Mouse (Mus musculus): ENCODE results near the gene Tatdn3. TPM values are rescaled to one million over a fixed set of nuclear protein-coding genes. Genes with fewer than 3 reads are reported as not detected.
A peak's percentile ranks its signal among the peaks of the same experiment; 100 is the strongest.

The Tatdn3 gene
- total and polyA plus RNA-seq, 2 experiments from 2014 or later: 14.7 to 21.5 TPM

DNA sequence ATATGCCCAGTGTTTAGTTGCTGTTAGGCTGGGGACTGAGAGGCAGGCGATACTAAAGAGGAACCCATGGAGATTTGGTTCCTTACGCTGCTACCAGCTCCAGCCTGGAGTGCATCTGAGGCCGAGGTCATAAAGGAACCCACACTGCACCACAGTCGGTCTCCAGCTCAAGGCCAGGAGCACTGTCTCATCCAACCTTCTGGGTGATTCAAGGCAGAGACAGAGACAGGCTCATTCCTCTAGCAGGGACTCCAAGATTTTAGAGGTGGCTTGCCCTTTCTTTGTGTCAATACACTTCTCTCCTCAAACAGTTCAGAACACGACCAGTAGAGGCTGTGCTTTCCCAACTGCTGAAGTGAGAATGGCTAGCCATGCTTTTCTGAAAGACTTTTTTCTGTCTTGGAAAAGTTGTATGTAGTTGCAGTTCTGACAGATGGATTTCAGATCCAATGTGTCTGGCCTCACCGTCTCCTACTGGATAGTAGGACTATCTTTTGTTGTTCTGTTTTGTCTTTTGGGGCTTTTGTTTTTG, 66.3 kb downstream of the Tatdn3 start:
- H3K36me3 ChIP-seq (ENCODE audit: insufficient read depth, low read length): no peaks in the 10 kb centered on the region
- H3K27me3 ChIP-seq (ENCODE audit: insufficient read depth, low read length): no peaks in the 10 kb centered on the region
- no peak for DNase-seq (ENCODE audit: low spot score)
- H3K4me1 ChIP-seq (ENCODE audit: insufficient read depth, low read length): no peaks in the 10 kb centered on the region
- no peak overlapping the region for H3K4me2 ChIP-seq (ENCODE audit: low read depth, low read length, poor library complexity, severe bottlenecking)
- H3K4me3 ChIP-seq (ENCODE audit: low read depth, low read length): no peak overlapping the region
- no peak overlapping the region for H3K27ac ChIP-seq (ENCODE audit: low read depth, low read length)
- TF ChIP-seq CTCF (IDR thresholded peaks at IDR 0.05): peak; percentile 55
- no peak overlapping the region for H3K9ac ChIP-seq (replicated peaks; ENCODE audit: low read length, poor library complexity, severe bottlenecking)
- H3K9me3 ChIP-seq (ENCODE audit: low read length): no peaks in the 10 kb centered on the region
- WGBS: 67% methylated on average over 6 of the region's 6 CpGs
- no peak for ATAC-seq (ENCODE audit: low FRiP score)

Other genes starting within 250 kb of the Tatdn3 start
- 44.7 and 47.9 TPM in 2 replicates for gene Rps6kc1, start 151.2 kb downstream of the Tatdn3 start, total RNA-seq (2014; rRNA removed)
- gene Rps6kc1, start 151.2 kb downstream of the Tatdn3 start, polyA plus RNA-seq (2015; fragmentation: Nextera tagmentation; extraction: Ambion mirVana): 26.9 and 28.6 TPM in 2 replicates
- 31.4 and 40.1 TPM in 2 replicates for gene Angel2, start 137.8 kb downstream of the Tatdn3 start, total RNA-seq (2014; rRNA removed)
- 40.4 and 41.6 TPM in 2 replicates for gene Angel2, start 137.8 kb downstream of the Tatdn3 start, polyA plus RNA-seq (2015; fragmentation: Nextera tagmentation; extraction: Ambion mirVana)
- gene Vash2, start 83.6 kb downstream of the Tatdn3 start, total RNA-seq (2014; rRNA removed): 46.1 and 51.2 TPM in 2 replicates
- gene Vash2, start 83.6 kb downstream of the Tatdn3 start, polyA plus RNA-seq (2015; fragmentation: Nextera tagmentation; extraction: Ambion mirVana): 48.8 and 49.5 TPM in 2 replicates
- 32.3 and 36.9 TPM in 2 replicates for gene Flvcr1, start 36.8 kb downstream of the Tatdn3 start, total RNA-seq (2014; rRNA removed)
- 8.2 and 9.2 TPM in 2 replicates for gene Flvcr1, start 36.8 kb downstream of the Tatdn3 start, polyA plus RNA-seq (2015; fragmentation: Nextera tagmentation; extraction: Ambion mirVana)
- not detected in 2 replicates for gene Spata45, start 26.3 kb downstream of the Tatdn3 start, total RNA-seq (2014; rRNA removed)
- gene Spata45, start 26.3 kb downstream of the Tatdn3 start, polyA plus RNA-seq (2015; fragmentation: Nextera tagmentation; extraction: Ambion mirVana): not detected in 2 replicates
- 1.6 and 1.9 TPM in 2 replicates for gene Nsl1, start 80 bp upstream of the Tatdn3 start, total RNA-seq (2014; rRNA removed)
- 1.8 and 1.9 TPM in 2 replicates for gene Nsl1, start 80 bp upstream of the Tatdn3 start, polyA plus RNA-seq (2015; fragmentation: Nextera tagmentation; extraction: Ambion mirVana)
- gene Batf3, start 34.9 kb upstream of the Tatdn3 start, total RNA-seq (2014; rRNA removed): 1.3 and 4.9 TPM in 2 replicates
- gene Batf3, start 34.9 kb upstream of the Tatdn3 start, polyA plus RNA-seq (2015; fragmentation: Nextera tagmentation; extraction: Ambion mirVana): 1.3 and 1.6 TPM in 2 replicates
- not detected in 2 replicates for gene Fam71a, start 101.9 kb upstream of the Tatdn3 start, total RNA-seq (2014; rRNA removed)
- not detected in 2 replicates for gene Fam71a, start 101.9 kb upstream of the Tatdn3 start, polyA plus RNA-seq (2015; fragmentation: Nextera tagmentation; extraction: Ambion mirVana)
- 0.80 and 3.5 TPM in 2 replicates for gene Atf3, start 155.1 kb upstream of the Tatdn3 start, total RNA-seq (2014; rRNA removed)
- gene Atf3, start 155.1 kb upstream of the Tatdn3 start, polyA plus RNA-seq (2015; fragmentation: Nextera tagmentation; extraction: Ambion mirVana): 1.2 and 1.3 TPM in 2 replicates

Measured in midbrain, postnatal 0 days (tissue).